Mouse (Mus musculus): ENCODE measurements around the gene Prrt2. TPM values are rescaled to one million over a fixed set of nuclear protein-coding genes. Genes with fewer than 3 reads are reported as not detected.

Prrt2 gene
- polyA plus RNA-seq, 1 experiment from 2014 or later, result 1.0 TPM

DNA sequence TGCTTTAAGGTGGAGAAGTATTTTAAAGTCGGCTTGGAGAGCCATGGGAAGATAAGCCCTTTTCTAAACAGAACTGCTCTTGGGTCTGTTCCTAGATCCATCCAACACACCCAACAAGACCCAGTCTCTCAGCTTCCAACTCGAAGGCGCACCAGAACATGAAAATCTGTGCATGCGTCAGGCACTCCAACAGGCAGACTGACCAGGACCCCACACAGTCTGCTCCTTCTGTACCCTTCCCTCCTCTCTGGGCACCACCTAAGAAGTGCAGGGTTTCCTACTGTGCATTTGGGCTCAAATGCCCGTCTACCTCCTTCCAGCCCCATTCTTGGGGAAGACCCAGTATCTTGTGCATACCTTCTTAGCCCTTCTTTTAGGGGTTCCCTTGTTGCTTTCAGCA lies 520 bp downstream of the Prrt2 start:
- peak overlapping the region; percentile 26 for H3K4me3 ChIP-seq (ENCODE audit: low read depth, low read length)
- H3K36me3 ChIP-seq (ENCODE audit: insufficient read depth, low read length), result no peaks in the 10 kb centered on the region; the same call in 1 of the 2 replicates
- DNase-seq (ENCODE audit: low spot score) (no peak), ATAC-seq (no peak)
- H3K4me2 ChIP-seq (replicated peaks; ENCODE audit: low read depth, low read length), result peak overlapping the region; percentile 66
- H3K9me3 ChIP-seq (ENCODE audit: low read length), result no peaks in the 10 kb centered on the region
- 0 out of 2 replicates have a peak overlapping the region, but pooled peaks have one; percentile 20 for H3K9ac ChIP-seq (replicated peaks; ENCODE audit: low read depth)
- TF ChIP-seq CTCF (IDR thresholded peaks at IDR 0.05) (no peak), EP300 (IDR thresholded peaks at IDR 0.05) (no peak)
- H3K4me1 ChIP-seq (ENCODE audit: insufficient read depth, low read depth, low read length), result peaks cover 25% of the 10 kb centered on the region; the same call in 1 of the 2 replicates
- H3K27me3 ChIP-seq (replicated peaks; ENCODE audit: insufficient read depth, low read length), result no peaks in the 10 kb centered on the region
- peak overlapping the region; percentile 26; the same call in 1 of the 2 replicates for H3K27ac ChIP-seq (ENCODE audit: low read length)
- 25% methylated on average over 5 of the region's 5 CpGs for WGBS

DNA sequence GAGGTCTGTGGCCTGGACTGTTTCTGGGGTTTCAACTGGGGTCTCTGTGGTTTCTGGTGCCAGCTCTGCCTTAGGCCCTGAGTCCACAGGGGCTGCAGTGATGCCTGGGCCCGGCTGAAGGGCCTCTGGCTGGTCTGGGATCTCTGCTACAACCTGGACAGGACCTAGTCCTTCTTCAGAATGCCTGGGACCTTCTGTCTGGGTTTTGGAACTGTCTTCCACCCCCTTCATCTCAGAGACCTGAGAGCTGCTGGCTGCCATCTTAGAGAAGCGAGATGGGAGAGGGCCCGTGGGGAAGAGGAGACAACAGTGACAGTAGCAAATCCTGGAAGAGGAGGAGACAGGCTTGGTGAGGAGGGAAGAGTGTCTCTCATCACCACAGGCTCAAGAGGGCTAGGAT lies 980 bp downstream of the Prrt2 start:
- ATAC-seq (no peak), DNase-seq (ENCODE audit: low spot score) (no peak)
- Histone ChIP-seq H3K4me2 (replicated peaks; ENCODE audit: low read depth, low read length) (peak overlapping the region; percentile 66; the same call in 1 of the 2 replicates), H3K9me3 (ENCODE audit: low read length) (no peaks in the 10 kb centered on the region), H3K4me1 (ENCODE audit: insufficient read depth, low read depth, low read length) (peaks cover 26% of the 10 kb centered on the region; the same call in 1 of the 2 replicates), H3K27me3 (replicated peaks; ENCODE audit: insufficient read depth, low read length) (no peaks in the 10 kb centered on the region), H3K4me3 (ENCODE audit: low read depth, low read length) (no peak overlapping the region), H3K27ac (ENCODE audit: low read length) (no peak overlapping the region), H3K9ac (replicated peaks; ENCODE audit: low read depth) (0 out of 2 replicates have a peak overlapping the region, but pooled peaks have one; percentile 20), H3K36me3 (ENCODE audit: insufficient read depth, low read length) (no peaks in the 10 kb centered on the region; the same call in 1 of the 2 replicates)
- 59% methylated on average over 3 of the region's 3 CpGs for WGBS
- TF ChIP-seq CTCF (IDR thresholded peaks at IDR 0.05) (no peak), EP300 (IDR thresholded peaks at IDR 0.05) (no peak)

DNA sequence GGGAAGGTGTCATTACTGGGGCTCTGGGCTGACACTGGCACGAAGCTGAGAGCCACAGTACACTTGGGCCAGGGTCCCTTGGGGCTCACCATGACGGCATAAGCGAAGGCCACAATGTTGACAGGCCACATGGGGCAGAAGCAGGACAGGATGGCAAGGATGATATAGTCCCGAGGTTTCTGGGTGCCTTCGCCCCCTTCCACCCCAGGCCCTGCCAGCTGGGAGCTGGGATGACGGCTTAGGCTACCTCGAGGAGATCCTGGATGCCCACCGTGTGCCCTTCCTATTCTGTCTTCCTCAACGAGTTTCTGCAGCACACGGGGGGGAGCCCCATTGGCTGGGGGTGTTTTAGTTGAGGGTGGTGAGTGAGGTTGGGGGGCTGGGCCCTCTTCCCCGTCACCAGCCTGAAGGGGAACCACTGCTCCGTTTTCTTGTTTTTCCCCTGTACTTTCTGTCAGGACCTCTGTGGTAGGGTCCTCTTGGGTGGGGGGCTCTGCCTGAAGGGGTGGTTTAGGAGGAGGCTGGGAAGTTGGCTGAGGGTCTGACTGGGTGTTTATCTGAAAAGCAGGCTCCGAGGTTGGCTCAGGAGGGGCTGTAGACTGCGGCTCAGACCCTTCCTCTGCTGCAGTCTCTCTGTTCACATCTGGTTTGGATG lies 1.6 kb downstream of the Prrt2 start:
- Histone ChIP-seq H3K4me2 (replicated peaks; ENCODE audit: low read depth, low read length) (0 out of 2 replicates have a peak overlapping the region, but pooled peaks have one; percentile 14), H3K27me3 (replicated peaks; ENCODE audit: insufficient read depth, low read length) (no peaks in the 10 kb centered on the region), H3K9ac (replicated peaks; ENCODE audit: low read depth) (no peak overlapping the region), H3K4me3 (ENCODE audit: low read depth, low read length) (no peak overlapping the region), H3K36me3 (ENCODE audit: insufficient read depth, low read length) (no peaks in the 10 kb centered on the region; the same call in 1 of the 2 replicates), H3K27ac (ENCODE audit: low read length) (no peak overlapping the region), H3K9me3 (ENCODE audit: low read length) (no peaks in the 10 kb centered on the region), H3K4me1 (ENCODE audit: insufficient read depth, low read depth, low read length) (peaks cover 20% of the 10 kb centered on the region; the same call in 1 of the 2 replicates)
- no peak for TF ChIP-seq EP300 (IDR thresholded peaks at IDR 0.05)
- TF ChIP-seq CTCF (IDR thresholded peaks at IDR 0.05), result no peak
- WGBS, result 70% methylated on average over 13 of the region's 14 CpGs
- DNase-seq (ENCODE audit: low spot score) (no peak), ATAC-seq (no peak)

DNA sequence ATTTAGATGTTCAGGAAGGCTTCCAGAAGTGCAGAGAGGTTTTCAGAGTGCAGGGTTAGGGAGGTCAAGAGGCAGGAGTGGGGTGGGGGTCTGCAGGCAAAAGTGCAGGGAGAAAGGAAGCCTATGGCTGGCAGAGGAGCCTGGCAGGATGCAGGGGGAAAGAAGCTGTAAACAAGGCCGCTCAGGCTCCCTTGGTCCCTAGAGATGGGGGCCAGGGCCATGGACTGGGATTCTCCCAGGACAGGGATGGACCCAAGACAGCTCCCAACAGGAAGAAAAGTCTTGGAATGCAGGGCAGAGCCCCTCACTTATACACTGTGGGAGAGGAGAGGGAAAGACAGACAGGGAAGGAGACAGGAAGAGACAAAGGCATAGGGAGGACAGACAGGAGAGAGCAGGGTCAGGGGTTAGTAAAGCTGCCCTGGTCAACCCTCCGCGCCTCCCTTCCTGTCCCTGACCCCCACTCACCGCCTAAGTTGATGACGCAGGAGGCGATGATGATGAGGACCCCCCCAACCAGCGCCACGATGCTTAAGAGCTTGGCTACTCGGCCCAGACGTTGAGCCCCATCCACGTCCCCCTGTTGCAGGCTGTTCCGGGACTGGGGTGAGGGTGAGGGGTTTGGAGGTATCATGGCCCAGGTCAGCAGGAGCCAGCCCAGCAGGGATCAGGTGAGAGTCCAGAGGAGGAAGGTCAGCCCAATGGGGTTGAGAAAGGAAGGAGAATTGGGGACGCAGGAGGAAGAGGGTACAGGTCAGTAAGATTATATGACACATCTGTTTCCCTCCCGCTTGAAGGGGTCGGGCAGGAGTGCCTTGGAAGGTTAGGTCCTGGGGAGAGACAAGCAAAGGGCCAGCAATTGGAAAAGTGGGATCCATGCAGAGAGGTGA lies 2.4 kb downstream of the Prrt2 start:
- no peak for ATAC-seq
- peak overlapping the region; percentile 3; the same call in 1 of the 2 replicates for H3K27ac ChIP-seq (ENCODE audit: low read length)
- H3K4me2 ChIP-seq (replicated peaks; ENCODE audit: low read depth, low read length), result no peak overlapping the region
- H3K4me3 ChIP-seq (ENCODE audit: low read depth, low read length), result no peak overlapping the region
- H3K9ac ChIP-seq (replicated peaks; ENCODE audit: low read depth), result no peak overlapping the region
- H3K4me1 ChIP-seq (ENCODE audit: insufficient read depth, low read depth, low read length), result peaks cover 13% of the 10 kb centered on the region; the same call in 1 of the 2 replicates
- H3K9me3 ChIP-seq (ENCODE audit: low read length), result no peaks in the 10 kb centered on the region
- no peaks in the 10 kb centered on the region for H3K27me3 ChIP-seq (replicated peaks; ENCODE audit: insufficient read depth, low read length)
- no peak for TF ChIP-seq EP300 (IDR thresholded peaks at IDR 0.05)
- 72% methylated on average over 15 of the region's 15 CpGs for WGBS
- no peak for DNase-seq (ENCODE audit: low spot score)
- no peaks in the 10 kb centered on the region; the same call in 1 of the 2 replicates for H3K36me3 ChIP-seq (ENCODE audit: insufficient read depth, low read length)

DNA sequence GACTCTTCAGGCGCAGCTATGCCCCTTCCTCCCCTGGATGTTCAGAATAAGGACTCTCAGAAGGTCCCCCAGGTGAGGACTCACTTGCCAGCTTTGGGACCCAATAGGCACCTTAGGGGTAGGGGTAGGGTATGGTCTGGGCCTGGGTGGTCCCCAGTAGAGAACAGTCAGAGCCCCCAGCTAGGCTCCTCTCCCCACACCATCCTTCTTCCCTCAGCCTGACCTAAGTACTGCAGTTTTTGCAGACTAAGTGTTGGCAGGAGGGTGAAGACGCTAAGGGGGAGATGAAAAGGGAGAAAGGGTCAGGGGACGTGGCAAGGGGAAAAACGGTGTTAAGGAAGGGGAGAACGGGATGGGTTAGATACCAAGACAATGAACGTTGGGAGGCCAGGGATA lies 3.1 kb downstream of the Prrt2 start:
- no peaks in the 10 kb centered on the region for H3K9me3 ChIP-seq (ENCODE audit: low read length)
- H3K4me2 ChIP-seq (replicated peaks; ENCODE audit: low read depth, low read length), result no peak overlapping the region
- ATAC-seq (no peak), DNase-seq (ENCODE audit: low spot score) (no peak)
- H3K27ac ChIP-seq (ENCODE audit: low read length), result peak overlapping the region; percentile 3; the same call in 1 of the 2 replicates
- H3K9ac ChIP-seq (replicated peaks; ENCODE audit: low read depth), result no peak overlapping the region
- TF ChIP-seq CTCF (IDR thresholded peaks at IDR 0.05) (no peak), EP300 (IDR thresholded peaks at IDR 0.05) (no peak)
- 31% methylated on average over 6 of the region's 6 CpGs for WGBS
- peaks cover 9% of the 10 kb centered on the region; the same call in 1 of the 2 replicates for H3K4me1 ChIP-seq (ENCODE audit: insufficient read depth, low read depth, low read length)
- no peak overlapping the region for H3K4me3 ChIP-seq (ENCODE audit: low read depth, low read length)
- no peaks in the 10 kb centered on the region; the same call in 1 of the 2 replicates for H3K36me3 ChIP-seq (ENCODE audit: insufficient read depth, low read length)
- no peaks in the 10 kb centered on the region for H3K27me3 ChIP-seq (replicated peaks; ENCODE audit: insufficient read depth, low read length)

All from lung, postnatal 0 days (tissue).